Mouse (Mus musculus): ENCODE data around the gene U2af1.
"Not testable (repeated sequence)": the region's sequence is repeated elsewhere in the genome, so short reads cannot be mapped to it uniquely, and the experiment has no call there.

U2af1 gene

GRCm38 (mm10) chr17:31658468-31659185, at the start of gene U2af1:
Gene U2af1, minus strand, starts transcription at chr17:31658892.
- DNase-seq, result peak; percentile 98

GRCm38 (mm10) chr17:31705271-31706020, 46.8 kb upstream of the U2af1 start:
- no peak for DNase-seq

DNA sequence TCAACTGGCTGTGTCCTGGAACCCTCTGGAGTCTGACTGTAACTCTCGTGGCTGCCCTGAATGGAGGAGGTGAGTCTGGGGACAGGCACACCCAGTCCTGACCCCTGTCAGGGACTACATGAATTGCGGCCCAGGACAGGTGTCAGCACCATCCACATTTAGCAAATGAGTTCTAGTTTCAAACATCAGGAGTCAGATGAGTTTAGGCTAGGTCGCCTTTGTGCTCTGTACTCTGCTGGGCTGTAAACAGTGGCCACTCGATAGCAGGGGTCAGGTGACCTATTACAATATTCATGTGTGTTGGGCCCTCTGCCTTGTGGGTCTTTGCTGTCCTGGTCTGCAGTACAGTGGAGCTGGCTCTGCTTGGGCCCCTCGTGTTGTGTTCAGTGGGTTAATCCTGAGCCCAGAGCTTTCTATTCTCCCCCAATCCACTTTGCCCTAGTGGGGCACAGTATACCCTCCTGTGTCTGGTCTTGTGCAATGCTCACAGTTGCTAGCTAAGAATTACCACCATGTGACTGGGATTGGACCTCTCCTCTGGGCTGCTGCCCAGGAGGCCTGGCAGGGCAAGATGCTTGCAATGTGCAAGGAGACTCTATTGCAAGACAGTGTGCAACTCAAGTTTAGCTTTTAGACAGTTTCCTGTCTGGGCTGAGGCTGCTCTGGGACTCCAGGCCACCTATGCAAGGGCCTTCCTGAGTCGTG, 44.7 kb upstream of the U2af1 start:
- DNase-seq, result no peak

- DNase-seq, result no peak
Measured at GRCm38 (mm10) chr17:31698347-31698746, 39.7 kb upstream of the U2af1 start.

GRCm38 (mm10) chr17:31695356-31695755, 36.7 kb upstream of the U2af1 start:
- not testable (repeated sequence) for DNase-seq

DNA sequence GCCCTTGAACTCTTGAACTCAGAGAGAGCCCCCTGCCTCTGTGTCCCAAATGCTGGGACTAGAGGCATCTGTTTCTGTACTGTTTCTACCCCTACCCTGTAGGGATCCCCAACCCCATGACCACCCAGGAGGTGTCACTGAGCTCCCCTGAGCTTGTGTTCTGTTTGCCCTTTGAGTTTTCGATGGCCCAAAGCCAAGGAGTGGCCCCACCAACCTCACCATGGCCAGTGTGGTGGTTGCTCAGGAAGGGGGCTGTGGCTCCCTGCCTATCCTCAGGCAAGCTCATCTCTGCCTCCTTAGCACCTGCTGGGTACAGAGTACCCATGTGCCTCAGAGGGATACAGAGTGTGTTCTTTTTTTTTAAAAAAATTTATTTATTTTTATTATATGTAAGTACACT, 36.3 kb upstream of the U2af1 start:
- DNase-seq, result no peak

DNA sequence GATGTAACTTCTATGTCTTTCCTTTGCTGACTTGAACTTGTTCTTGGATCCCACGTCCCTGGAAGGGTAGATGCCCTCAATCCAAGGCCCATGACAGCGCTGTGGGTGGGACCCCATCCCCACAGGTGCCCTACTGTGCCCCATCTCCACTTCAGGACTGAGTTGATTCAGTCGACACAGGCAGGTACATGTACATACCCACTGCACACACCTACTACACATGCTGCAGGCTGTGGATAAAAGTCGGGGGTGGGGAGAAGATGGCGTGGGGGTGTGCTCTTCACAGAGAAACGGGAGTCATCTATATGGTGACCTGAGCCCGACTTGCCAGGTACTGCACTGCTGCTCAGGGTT, 35.3 kb upstream of the U2af1 start:
- no peak for DNase-seq

DNA sequence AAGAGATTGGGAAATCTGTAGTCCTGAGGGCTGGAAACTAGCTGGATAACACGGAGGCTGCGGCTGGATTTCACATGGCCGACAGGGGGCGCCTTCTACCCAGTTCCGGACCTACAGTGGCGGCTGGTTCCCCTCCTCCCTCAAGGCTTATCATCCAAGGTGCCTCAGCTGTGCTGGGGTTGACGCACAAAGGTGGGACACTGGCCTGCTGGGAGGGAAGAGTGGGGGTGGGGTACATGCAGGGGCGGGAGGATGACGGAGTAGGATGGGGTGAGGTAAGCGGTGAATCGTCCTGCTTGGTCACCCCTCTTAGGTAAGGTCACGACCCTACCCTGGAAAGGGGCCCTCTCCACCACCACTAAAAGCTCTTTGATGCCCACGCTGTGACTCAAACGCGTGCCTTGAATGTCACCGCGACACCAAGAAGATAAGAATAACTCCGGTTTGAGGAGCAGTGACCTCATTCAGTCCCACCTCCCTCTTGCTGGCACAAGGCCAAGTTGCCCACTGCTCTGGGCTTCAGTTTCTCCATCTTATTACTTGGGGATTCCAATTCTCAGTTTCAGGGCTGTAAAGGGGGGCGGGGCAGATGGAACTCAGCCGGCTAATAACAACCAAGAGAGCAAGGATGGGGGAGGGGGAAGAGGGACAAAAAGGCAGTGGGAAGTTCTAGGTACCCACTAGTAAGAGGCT, 34.8 kb upstream of the U2af1 start:
- peak; percentile 74 for DNase-seq

- DNase-seq, result no peak
Measured at GRCm38 (mm10) chr17:31692918-31693317, 34.2 kb upstream of the U2af1 start.

DNA sequence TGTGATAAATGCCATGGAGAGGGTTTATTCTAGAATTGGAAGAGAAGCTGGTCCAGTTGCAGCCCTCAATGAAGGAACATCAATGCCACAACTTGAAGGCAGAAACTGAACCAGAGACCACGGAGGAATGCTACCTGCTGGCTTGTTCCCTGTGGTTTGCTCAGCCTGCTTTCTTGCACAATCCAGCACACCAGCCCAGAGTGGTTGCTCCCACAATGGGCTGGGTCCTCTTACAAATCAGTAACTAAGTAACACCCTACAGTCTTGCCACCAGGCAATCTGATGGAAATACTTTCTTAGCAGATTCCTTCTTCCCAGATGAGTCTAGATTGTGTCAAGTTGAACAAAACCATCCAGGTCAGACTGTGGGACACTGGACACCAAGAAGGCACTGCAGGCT, 30.9 kb upstream of the U2af1 start:
- no peak for DNase-seq

DNA sequence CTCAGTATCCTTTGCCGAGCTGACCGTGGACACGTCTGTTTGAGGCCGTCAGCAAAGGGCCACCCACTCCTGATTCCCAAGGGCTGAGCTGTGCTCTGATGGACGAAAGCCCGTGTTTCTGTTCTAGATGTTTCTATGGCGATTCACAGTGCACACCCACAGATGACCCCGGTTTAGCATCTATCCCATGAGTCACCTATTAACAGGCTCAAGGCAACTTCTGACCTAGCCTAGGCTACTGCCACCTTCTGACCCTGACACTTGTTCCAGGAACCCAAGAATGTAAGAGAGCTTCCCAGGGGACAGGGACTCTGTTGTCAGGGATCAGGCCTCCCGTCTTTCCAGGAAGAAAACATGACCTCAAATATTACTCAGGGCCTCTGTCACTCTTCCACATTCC, 29.4 kb upstream of the U2af1 start:
- no peak for DNase-seq

DNA sequence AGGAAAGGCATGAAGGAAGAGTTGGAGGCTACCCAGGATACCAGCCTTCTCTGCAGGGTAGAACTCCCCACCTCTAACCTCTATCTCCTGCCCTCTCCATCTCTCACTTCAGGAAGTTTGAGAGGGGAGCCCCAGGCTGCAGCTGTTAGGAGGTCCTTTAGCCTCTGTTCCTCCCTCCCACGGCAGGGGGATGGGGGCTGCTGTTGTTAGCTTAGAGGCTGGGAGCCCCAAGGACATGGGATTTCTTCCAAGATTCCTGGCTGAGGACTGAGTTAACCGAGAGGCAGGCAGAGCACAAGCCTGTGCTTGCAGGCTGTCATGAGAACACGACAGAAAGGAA, 27.5 kb upstream of the U2af1 start:
- peak; percentile 48 for DNase-seq

DNA sequence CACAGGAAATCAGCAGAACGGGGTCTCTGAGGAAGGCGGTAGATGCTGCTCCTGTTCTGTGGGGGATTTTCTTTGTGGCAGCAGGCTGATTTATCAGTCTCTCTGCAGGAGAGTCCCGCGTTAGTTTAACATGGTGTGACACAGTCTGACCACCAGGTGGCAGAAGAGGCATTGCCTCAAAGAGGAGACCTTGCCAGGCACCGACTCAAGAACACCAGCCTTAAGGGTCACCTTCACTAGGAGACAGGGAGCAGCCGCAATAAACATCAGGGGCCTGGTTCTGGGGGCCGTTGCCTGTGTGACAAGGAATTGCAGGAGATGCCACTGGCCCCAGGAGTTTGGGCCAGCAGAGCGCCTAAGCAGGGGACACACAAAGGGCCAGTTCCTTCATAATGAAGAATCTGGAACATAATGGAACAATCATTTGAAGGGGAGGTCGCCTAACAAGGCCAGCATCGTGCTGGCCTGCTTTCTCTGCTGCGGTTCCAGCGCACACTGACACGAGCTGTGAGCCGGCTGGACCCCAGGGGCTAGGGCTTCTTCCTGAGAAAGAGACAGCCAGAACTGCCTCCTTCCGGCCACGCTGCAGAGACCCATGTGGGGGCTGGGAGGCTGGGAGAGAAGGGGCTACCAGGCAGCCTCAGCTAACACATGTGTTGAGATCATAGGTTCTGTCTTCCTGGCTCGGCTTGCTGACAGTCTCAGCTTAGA, 27.0 kb upstream of the U2af1 start:
- DNase-seq, result peak; percentile 80

GRCm38 (mm10) chr17:31680450-31680849, 21.8 kb upstream of the U2af1 start:
- DNase-seq, result no peak

DNA sequence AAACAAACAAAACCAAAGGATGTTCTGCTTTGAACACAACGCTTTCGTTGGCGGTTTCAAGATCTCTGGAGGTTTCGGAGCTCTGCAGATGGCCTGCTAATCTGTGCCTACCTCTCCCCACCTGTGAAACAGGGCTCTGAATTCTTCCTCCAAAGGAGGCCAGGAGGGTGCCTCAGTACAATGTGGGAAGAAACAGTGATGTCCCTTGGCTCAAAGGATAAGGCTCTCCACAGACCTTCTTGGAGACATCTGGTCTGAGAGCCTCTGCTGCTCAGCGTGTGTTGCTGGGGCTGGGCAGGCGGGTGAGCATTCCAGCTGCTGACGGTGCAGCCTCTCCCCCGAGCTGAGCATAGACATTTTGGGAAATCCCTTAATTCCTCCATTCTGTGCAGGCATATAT, 18.8 kb upstream of the U2af1 start, which contains the start of gene Cryaa:
Gene Cryaa, plus strand, starts transcription at position 301 of the 400 bp plus-strand sequence.
- DNase-seq, result no peak

DNA sequence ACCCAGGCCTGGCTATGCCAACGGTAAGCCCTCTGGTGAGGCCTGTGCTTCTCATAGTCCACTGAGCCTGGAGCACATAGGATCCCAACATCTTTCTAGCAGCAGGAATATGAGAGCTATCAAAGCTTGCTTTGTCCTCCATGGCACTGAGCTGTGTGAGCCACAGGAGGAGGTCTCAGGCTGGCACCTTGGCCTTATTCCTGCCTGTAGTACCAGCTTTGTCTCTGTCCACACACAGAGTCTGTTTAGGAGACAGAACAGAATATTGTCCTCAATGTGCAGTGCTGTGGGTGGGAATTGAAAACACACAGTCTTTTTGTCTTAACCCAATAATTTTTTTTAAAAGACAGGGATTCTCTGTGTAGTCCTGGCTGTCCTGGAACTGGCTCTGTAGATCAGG, 15.7 kb upstream of the U2af1 start:
- DNase-seq, result no peak

GRCm38 (mm10) chr17:31672279-31672678, 13.6 kb upstream of the U2af1 start:
- no peak for DNase-seq

GRCm38 (mm10) chr17:31671698-31672097, 13.0 kb upstream of the U2af1 start:
- no peak for DNase-seq

- DNase-seq, result no peak
Measured at GRCm38 (mm10) chr17:31670163-31670562, 11.5 kb upstream of the U2af1 start.

DNA sequence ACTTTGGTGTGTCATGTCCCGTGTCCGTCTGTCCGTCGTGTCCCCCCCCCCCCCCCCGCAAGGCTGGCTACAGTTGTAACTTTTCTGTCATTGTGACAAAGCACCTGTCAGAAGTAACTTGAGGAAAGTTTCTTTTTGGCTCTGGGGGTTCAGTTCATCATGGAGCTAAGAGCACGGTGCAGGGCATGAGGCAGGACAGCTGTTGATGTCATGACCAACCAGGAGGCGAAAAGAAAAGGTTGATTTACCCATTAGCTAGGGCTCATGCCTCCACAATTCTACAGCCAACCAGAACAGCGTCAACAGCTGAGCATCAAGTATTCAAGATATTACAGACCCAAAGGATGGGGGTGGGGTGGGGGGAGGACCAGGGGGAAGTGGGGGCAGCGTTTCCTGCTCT, 9.6 kb upstream of the U2af1 start:
- DNase-seq, result no peak

GRCm38 (mm10) chr17:31664760-31665159, 6.1 kb upstream of the U2af1 start:
- DNase-seq, result peak; percentile 80

DNA sequence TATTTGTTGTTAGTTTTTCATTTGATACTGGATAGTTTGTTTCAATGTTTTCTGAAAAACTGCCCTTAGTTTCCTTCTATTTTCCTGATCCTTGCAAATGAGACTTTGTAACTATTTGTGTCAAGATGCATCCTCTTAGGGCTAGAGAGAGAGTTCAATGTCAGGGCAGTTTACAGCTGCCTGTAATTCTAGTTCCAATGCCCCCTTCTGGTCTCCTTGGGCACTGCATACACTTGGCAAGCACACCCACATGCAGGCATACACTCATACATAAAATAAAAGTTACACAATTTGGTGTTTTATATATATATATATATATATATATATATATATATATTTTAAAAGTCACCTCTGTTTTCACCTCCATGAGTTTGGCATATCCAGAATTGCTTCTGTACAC, 4.2 kb upstream of the U2af1 start:
- DNase-seq, result no peak
